Mouse (Mus musculus): ENCODE measurements around the gene Arpp21. TPM values are rescaled to one million over a fixed set of nuclear protein-coding genes. Genes with fewer than 3 reads are reported as not detected.

Gene Arpp21
- 0.37 TPM for total RNA-seq (2023)

DNA sequence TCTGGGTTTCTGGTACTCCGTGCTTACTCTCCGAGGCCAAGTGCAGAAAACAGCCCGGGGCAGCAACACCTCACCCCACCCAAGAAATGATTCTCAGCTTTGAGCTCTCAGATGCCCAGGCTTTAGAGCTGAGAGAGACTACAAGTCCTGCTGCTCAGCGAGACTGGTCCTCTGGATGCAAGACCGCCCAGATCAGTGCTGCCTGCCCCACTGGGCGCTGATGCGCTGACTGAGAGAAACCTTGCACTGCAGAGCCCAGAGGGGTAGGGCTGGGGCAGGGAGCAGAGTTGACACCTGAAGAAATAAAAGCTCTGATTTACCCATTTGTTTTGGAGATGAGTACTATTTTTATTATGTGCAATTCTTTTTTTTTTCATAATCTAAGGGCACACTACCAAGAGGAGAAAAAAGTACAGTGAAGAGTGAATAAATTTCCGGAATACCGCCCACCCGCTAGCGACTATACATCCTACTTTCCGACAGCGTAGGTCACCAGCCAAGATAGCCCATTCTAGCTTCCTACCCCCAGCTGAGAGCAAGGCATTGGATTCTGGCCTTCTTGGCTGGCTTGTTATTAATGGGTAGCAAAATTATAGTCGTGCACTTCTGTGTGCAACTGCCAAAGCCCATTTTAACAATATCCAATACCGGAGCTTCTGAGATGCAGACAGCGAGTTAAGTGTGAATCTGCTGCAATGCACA lies at the start of gene Arpp21:
Arpp21 (minus strand) TSS at position 243 of the 702 bp plus-strand sequence.

All from CD8-positive naive resting alpha-beta T cell, adult 57 days (primary cell).